Mouse (Mus musculus): ENCODE measurements around the gene Azin2.
A peak's percentile ranks its signal among the peaks of the same experiment; 100 is the strongest.

DNA sequence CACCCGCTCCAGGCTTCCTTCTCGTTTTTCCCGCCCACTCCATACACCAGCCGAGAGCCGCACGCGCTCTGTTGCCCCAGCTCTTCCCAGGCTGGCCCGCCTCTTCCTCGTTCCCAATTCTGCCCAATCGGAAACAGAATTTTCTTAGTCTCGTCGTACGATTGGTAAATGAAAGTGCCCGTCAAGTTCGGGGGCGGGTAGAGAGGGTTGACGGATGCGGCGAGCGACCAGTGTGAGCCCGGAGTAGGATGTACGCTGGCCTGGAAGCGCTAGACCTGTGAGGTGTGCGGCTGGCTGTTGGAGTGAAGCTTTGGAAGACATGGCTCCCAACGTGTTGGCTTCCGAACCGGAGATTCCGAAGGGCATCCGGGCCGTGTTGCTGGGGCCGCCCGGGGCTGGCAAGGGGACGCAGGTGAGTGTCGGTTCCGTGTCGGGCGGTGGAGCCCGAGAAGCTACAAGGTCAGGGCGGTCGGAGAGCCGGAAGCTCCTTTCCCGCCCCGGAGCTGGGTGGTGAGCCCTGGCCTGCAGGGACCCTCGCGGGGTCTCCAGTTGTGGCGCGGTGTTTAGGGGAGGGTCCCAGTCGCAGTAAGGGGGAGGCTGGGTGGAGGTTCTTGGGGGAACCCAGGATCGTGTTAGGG lies 30.9 kb upstream of the Azin2 start:
- peak; percentile 29; the same call in 1 of the 2 replicates for TF ChIP-seq POLR2A (IDR thresholded peaks at IDR 0.05; ENCODE audit: borderline replicate concordance, extremely low read depth, insufficient read depth, insufficient read length, poor library complexity, severe bottlenecking)
- TF ChIP-seq CTCF (IDR thresholded peaks at IDR 0.05; ENCODE audit: borderline replicate concordance, extremely low read depth, insufficient read depth, insufficient read length) = no peak
